Mouse (Mus musculus) myocyte (in vitro differentiated cells): Measurements from ENCODE around the gene Nkapd1. TPM values are rescaled to one million over a fixed set of nuclear protein-coding genes. Genes with fewer than 3 reads are reported as not detected.
A peak's percentile ranks its signal among the peaks of the same experiment; 100 is the strongest.

Source experiments
- H3K27me3 ChIP-seq: one replicate; pipeline ENCODE4 v1.6.1; 2011; ENCODE audit not compliant: control insufficient read depth, insufficient read depth, insufficient read length
- H3K36me3 ChIP-seq: one replicate; pipeline ENCODE4 v1.6.1; 2011; ENCODE audit not compliant: control insufficient read depth, insufficient read depth
- H3K4me2 ChIP-seq: one replicate; pipeline ENCODE4 v1.6.1; 2011; ENCODE audit warnings: low read depth, control low read depth
- H3K4me3 ChIP-seq: one replicate; pipeline ENCODE4 v1.5.1; 2011; ENCODE audit warnings: mild to moderate bottlenecking, control low read depth, moderate library complexity
- H3K79me2 ChIP-seq: one replicate; pipeline ENCODE4 v1.6.1; 2011; ENCODE audit not compliant: control insufficient read depth, insufficient read depth
- H3ac ChIP-seq: one replicate; pipeline ENCODE4 v1.6.1; 2011; ENCODE audit not compliant: control insufficient read depth, insufficient read length
- CEBPB ChIP-seq: IDR thresholded peaks from 2 replicates; pipeline ENCODE4 v1.6.1; 2011; ENCODE audit warnings: mild to moderate bottlenecking, moderate library complexity; ENCODE audit not compliant: poor library complexity, insufficient read depth, severe bottlenecking
- E2F4 ChIP-seq: IDR thresholded peaks from one replicate; pipeline ENCODE4 v1.6.1; 2011; ENCODE audit warnings: mild to moderate bottlenecking, control low read depth, moderate library complexity; ENCODE audit not compliant: insufficient read depth
- MAX ChIP-seq: IDR thresholded peaks from one replicate; pipeline ENCODE4 v1.6.1; 2011; ENCODE audit warnings: low read depth, mild to moderate bottlenecking, control low read depth
- MYOD1 ChIP-seq, 3 experiments: IDR thresholded peaks; one replicate each; pipeline ENCODE4 v1.6.1; 2011; ENCODE audit warnings: control low read depth in 2 of 3, low read depth in 2 of 3, mild to moderate bottlenecking in 2 of 3, moderate library complexity in 1 of 3; ENCODE audit not compliant: insufficient read length in 2 of 3, control insufficient read depth in 1 of 3
- MYOG ChIP-seq, 3 experiments: IDR thresholded peaks; one replicate each; pipeline ENCODE4 v1.6.1; 2011; ENCODE audit warnings: control low read depth in 2 of 3, low read depth in 2 of 3, mild to moderate bottlenecking in 2 of 3; ENCODE audit not compliant: insufficient read length in 2 of 3, control insufficient read depth in 1 of 3, insufficient read depth in 1 of 3
- POLR2A ChIP-seq: IDR thresholded peaks from one replicate; pipeline ENCODE4 v1.6.1; 2011; ENCODE audit warnings: low read depth, mild to moderate bottlenecking, control low read depth, moderate library complexity; ENCODE audit not compliant: insufficient read length
- POLR2AphosphoS2 ChIP-seq: IDR thresholded peaks from one replicate; pipeline ENCODE4 v1.6.1; 2011; ENCODE audit warnings: low read depth, control low read depth; ENCODE audit not compliant: insufficient read length
- REST ChIP-seq: IDR thresholded peaks from one replicate; pipeline ENCODE4 v1.6.1; 2011; ENCODE audit warnings: mild to moderate bottlenecking, control low read depth, moderate library complexity; ENCODE audit not compliant: insufficient read depth, insufficient read length
- SRF ChIP-seq: IDR thresholded peaks from one replicate; pipeline ENCODE4 v1.6.1; 2011; ENCODE audit warnings: low read depth; ENCODE audit not compliant: control insufficient read depth, insufficient read length
- TCF12 ChIP-seq: IDR thresholded peaks from one replicate; pipeline ENCODE4 v1.6.1; 2011; ENCODE audit warnings: mild to moderate bottlenecking, control low read depth; ENCODE audit not compliant: poor library complexity, insufficient read depth, severe bottlenecking
- TCF3 ChIP-seq: IDR thresholded peaks from one replicate; pipeline ENCODE4 v1.6.1; 2011; ENCODE audit warnings: low read depth, control low read depth; ENCODE audit not compliant: insufficient read length
- USF1 ChIP-seq: IDR thresholded peaks from one replicate; pipeline ENCODE4 v1.6.1; 2011; ENCODE audit warnings: low read depth, mild to moderate bottlenecking, control low read depth, moderate library complexity
- polyA plus RNA-seq: library from polyadenylated mRNA; unstranded; fragments of >200 nt; fragmentation: generic; extraction: Trizol; gene quantifications from one replicate; pipeline ENCODE4 v1.2.1, GENCODE M21; 2012; ENCODE audit warnings: missing spikeins

Gene Nkapd1
- polyA plus RNA-seq, 1 experiment, result 4.8 TPM

DNA sequence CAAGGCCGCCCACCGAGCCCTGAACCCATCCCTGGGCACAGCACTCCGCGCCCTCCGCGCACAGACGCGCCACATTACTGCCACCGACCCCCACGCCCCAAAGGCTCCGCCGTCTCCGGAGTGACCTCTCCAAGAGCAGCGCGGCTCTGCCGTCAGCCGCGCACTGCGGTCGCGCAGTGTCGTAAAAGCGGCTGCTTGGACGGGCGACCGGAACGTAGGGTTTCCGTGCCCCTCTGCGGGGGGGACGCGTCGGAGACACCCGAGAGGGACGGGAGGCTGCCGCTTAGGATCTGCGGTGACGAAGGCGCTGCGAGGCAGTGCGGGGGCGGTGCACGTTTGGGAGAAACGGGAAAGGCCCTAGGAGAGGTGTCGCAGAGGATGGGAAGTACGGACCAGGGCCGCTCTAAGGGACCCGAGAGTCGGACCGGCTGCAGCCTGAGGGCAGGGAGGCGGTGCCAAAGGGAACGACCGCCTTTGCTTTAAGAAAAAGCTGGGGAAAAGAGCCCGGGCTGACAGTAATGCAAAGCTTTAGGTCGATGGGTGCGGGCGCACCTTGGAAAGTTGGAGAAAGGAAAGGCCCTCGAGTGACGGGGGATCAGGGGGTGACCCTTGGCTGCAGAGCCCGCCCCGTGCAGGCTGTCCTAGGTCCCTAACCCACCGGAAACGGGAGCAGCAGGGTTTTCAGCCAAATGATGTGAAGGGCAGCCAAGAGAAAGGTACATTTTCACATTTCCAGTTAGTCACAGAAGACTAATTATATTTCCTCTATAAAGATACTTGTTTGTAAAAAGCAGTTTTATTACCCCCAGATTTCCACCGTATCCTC, 42.3 kb upstream of the Nkapd1 start, which contains the start of gene Dlat:
TSS of gene Dlat (minus strand) at position 389 of the 826 bp plus-strand sequence.
- no peak for TF ChIP-seq TCF3
- TF ChIP-seq MYOG (IDR thresholded peaks at IDR 0.05; ENCODE audit: control insufficient read depth in 1 of 3, insufficient read depth in 1 of 3, insufficient read length in 2 of 3, low read depth in 2 of 3), result peak in 1 of 3 experiments; percentile 40
- TF ChIP-seq SRF, result no peak
- TF ChIP-seq REST, result no peak
- no peak for TF ChIP-seq CEBPB
- no peak for TF ChIP-seq MAX
- TF ChIP-seq MYOD1 (IDR thresholded peaks at IDR 0.05; ENCODE audit: control insufficient read depth in 1 of 3, insufficient read length in 2 of 3, low read depth in 2 of 3), result peak in 1 of 3 experiments; percentile 38
- no peak for TF ChIP-seq USF1
- TF ChIP-seq E2F4, result no peak
- TF ChIP-seq TCF12, result no peak
- TF ChIP-seq POLR2A, result peak; percentile 85
- peak; percentile 85 for TF ChIP-seq POLR2AphosphoS2
- Histone ChIP-seq H3K36me3 (peaks cover 7% of the 10 kb centered on the region), H3K27me3 (no peaks in the 10 kb centered on the region), H3K79me2 (peaks cover 9% of the 10 kb centered on the region), H3K4me2 (peak within 1 kb of the TSS; percentile 94), H3ac (peak within 1 kb of the TSS; percentile 85), H3K4me3 (peak within 1 kb of the TSS; percentile 76)

DNA sequence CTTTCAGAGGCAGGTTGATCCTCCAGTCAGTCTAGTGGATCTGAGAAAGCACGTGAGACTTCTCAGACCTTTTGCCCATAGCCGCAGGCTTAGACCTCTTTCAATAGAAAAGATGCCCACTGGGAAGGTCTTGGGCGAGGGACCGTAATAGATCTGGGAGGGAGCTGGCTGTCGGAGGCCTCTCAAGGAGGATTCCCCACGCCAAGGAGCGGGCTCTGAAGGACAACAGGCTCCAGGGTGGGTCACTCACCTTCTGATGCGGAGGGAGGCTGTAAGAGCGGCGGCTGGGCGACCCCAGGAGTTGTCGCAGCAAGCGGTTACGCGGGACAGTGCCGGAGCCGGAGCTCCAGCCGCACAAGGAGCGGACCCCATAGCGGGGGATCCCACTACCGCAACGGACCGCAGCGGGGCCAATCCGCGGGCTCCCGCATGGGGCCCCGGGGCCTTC, 41.7 kb upstream of the Nkapd1 start:
- peaks cover 7% of the 10 kb centered on the region for H3K36me3 ChIP-seq
- H3ac ChIP-seq, result peak overlapping the region; percentile 85
- peak overlapping the region; percentile 70 for H3K4me2 ChIP-seq
- H3K4me3 ChIP-seq, result peak overlapping the region; percentile 76
- no peaks in the 10 kb centered on the region for H3K27me3 ChIP-seq
- TF ChIP-seq POLR2AphosphoS2 (no peak), TCF3 (no peak), REST (no peak), POLR2A (no peak), E2F4 (no peak), TCF12 (no peak), USF1 (no peak), MAX (no peak), MYOD1 (IDR thresholded peaks at IDR 0.05; ENCODE audit: control insufficient read depth in 1 of 3, insufficient read length in 2 of 3, low read depth in 2 of 3) (no peak), MYOG (IDR thresholded peaks at IDR 0.05; ENCODE audit: control insufficient read depth in 1 of 3, insufficient read depth in 1 of 3, insufficient read length in 2 of 3, low read depth in 2 of 3) (no peak), SRF (no peak), CEBPB (no peak)
- peaks cover 9% of the 10 kb centered on the region for H3K79me2 ChIP-seq

DNA sequence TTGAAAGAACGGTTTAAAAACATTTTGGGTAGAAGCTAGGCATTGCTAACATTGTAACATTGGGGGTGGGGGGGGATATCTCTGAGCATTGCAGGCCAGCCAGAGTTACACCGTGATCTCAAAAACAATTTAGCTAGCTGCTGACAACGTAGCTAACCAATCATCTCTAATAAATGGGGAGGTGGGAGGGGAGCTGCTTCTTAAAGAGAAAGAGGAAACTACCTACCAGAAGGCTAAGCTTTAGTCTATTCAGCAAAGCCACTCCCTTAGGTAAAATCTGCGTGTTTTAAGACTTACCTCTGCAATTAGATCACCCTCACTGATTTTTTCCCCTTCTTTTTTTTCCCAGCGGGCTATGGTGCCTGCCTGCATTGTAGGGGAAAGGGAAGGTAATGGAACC, 41.1 kb upstream of the Nkapd1 start:
- H3K79me2 ChIP-seq, result peaks cover 9% of the 10 kb centered on the region
- H3K27me3 ChIP-seq, result no peaks in the 10 kb centered on the region
- peaks cover 7% of the 10 kb centered on the region for H3K36me3 ChIP-seq
- TF ChIP-seq MAX (no peak), REST (no peak), MYOG (IDR thresholded peaks at IDR 0.05; ENCODE audit: control insufficient read depth in 1 of 3, insufficient read depth in 1 of 3, insufficient read length in 2 of 3, low read depth in 2 of 3) (no peak), CEBPB (no peak), TCF3 (no peak)
- peak overlapping the region; percentile 85 for H3ac ChIP-seq
- H3K4me2 ChIP-seq, result peak overlapping the region; percentile 70
- H3K4me3 ChIP-seq, result peak overlapping the region; percentile 76

GRCm38 (mm10) chr9:50650503-50650902, 33.2 kb upstream of the Nkapd1 start:
- H3ac ChIP-seq, result no peak overlapping the region
- peaks cover 41% of the 10 kb centered on the region for H3K36me3 ChIP-seq
- TF ChIP-seq MAX, result no peak
- TF ChIP-seq TCF3, result no peak
- TF ChIP-seq USF1, result no peak
- no peak for TF ChIP-seq POLR2A
- no peak for TF ChIP-seq MYOD1 (IDR thresholded peaks at IDR 0.05; ENCODE audit: control insufficient read depth in 1 of 3, insufficient read length in 2 of 3, low read depth in 2 of 3)
- TF ChIP-seq TCF12, result no peak
- TF ChIP-seq E2F4, result no peak
- TF ChIP-seq SRF, result no peak
- no peak for TF ChIP-seq CEBPB
- TF ChIP-seq REST, result no peak
- no peak for TF ChIP-seq POLR2AphosphoS2
- no peak for TF ChIP-seq MYOG (IDR thresholded peaks at IDR 0.05; ENCODE audit: control insufficient read depth in 1 of 3, insufficient read depth in 1 of 3, insufficient read length in 2 of 3, low read depth in 2 of 3)
- no peak overlapping the region for H3K4me2 ChIP-seq
- H3K79me2 ChIP-seq, result no peaks in the 10 kb centered on the region
- H3K4me3 ChIP-seq, result no peak overlapping the region
- H3K27me3 ChIP-seq, result no peaks in the 10 kb centered on the region
